Mouse (Mus musculus) liver, adult 2 months (tissue): ENCODE measurements around the gene Hoxb2. TPM values are rescaled to one million over a fixed set of nuclear protein-coding genes. Genes with fewer than 3 reads are reported as not detected.

ENCODE experiments used
- DNase-seq: peaks from one replicate; pipeline ENCODE4 v3.0.0-alpha.2; 2011; ENCODE audit warnings: low read depth, low spot score; ENCODE audit errors: extremely low read depth
- H3K27ac ChIP-seq: fragments of 200-500 bp; replicated peaks from 2 replicates; pipeline ENCODE4 v1.5.1; 2012; ENCODE audit warnings: low read depth, mild to moderate bottlenecking, control low read depth, inconsistent platforms, low read length; ENCODE audit not compliant: insufficient read depth
- H3K27me3 ChIP-seq: fragments of 200-500 bp; 2 replicates; pipeline ENCODE4 v1.6.1; 2012; ENCODE audit warnings: mild to moderate bottlenecking, moderate library complexity, low read length, inconsistent platforms; ENCODE audit not compliant: control insufficient read depth, insufficient read depth
- H3K36me3 ChIP-seq: fragments of 200-500 bp; 2 replicates; pipeline ENCODE4 v1.6.1; 2012; ENCODE audit warnings: low read length, inconsistent platforms; ENCODE audit not compliant: control insufficient read depth, insufficient read depth
- H3K4me1 ChIP-seq: fragments of 200-500 bp; 2 replicates; pipeline ENCODE4 v1.6.1; 2011; ENCODE audit warnings: low read length; ENCODE audit not compliant: control insufficient read depth, insufficient read depth
- H3K4me3 ChIP-seq: fragments of 200-500 bp; 2 replicates; pipeline ENCODE4 v1.5.1; 2011; ENCODE audit warnings: low read depth, mild to moderate bottlenecking, control low read depth, low read length, moderate library complexity; ENCODE audit not compliant: insufficient read depth
- H3K79me2 ChIP-seq: fragments of 200-500 bp; 2 replicates; pipeline ENCODE4 v1.6.1; 2012; ENCODE audit warnings: inconsistent platforms, mild to moderate bottlenecking, low read length, moderate library complexity; ENCODE audit not compliant: control insufficient read depth, insufficient read depth
- H3K9ac ChIP-seq: fragments of 200-500 bp; 2 replicates; pipeline ENCODE4 v1.6.1; 2012; ENCODE audit warnings: low read depth, mild to moderate bottlenecking, control low read depth, inconsistent platforms, low read length
- CTCF ChIP-seq: fragments of 200-500 bp; IDR thresholded peaks from 2 replicates; pipeline ENCODE4 v1.5.1; 2011; ENCODE audit warnings: low read depth, low read length, control low read depth
- POLR2A ChIP-seq: fragments of 200-500 bp; IDR thresholded peaks from 2 replicates; pipeline ENCODE4 v1.6.1; 2011; ENCODE audit warnings: low read length, control low read depth; ENCODE audit not compliant: insufficient read depth; ENCODE audit errors: extremely low read depth
- WGBS: fragments of 180-500 bp; shearing (Covaris S2); methylation state at CpG from one replicate; pipeline ENCODE4 v1.1.7; 2018; 5-methylcytosine and 5-hydroxymethylcytosine counted together
- polyA plus RNA-seq: library from polyadenylated mRNA; depleted of rRNA; stranded (reverse); fragments of >200 nt; gene quantifications from 2 replicates; pipeline ENCODE4 v1.2.3, GENCODE M21; 2012
- total RNA-seq: library from RNA; depleted of rRNA; stranded (reverse); fragments of >200 nt; gene quantifications from 2 replicates; pipeline ENCODE4 v1.2.3, GENCODE M21; 2014

Hoxb2 gene
- total and polyA plus RNA-seq, 2 experiments, result 0.46 to 1.3 TPM

DNA sequence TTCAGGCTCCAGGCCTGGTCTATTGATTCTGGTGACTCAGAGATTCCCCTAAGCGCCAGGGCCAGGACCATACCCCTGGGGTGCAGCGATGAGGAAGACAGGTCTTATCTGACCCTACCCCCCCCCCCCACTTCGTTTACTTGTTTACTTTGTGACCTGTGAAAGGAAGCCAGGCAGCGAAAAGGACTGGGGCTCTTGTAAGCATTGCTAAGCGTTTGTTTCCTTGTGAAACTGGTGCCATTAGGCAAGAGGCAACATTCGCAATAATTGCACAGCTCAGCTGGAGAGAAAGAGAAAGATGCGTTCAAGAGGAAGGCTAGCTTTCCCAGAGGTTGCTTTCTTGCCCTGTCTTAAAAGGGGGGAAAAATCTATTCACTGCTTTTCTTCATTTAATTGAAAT, 18.8 kb downstream of the Hoxb2 start:
- DNase-seq, result no peak
- no peak for TF ChIP-seq POLR2A
- TF ChIP-seq CTCF, result no peak
- H3K9ac ChIP-seq, result no peak overlapping the region
- H3K79me2 ChIP-seq, result no peaks in the 10 kb centered on the region
- peaks cover 19% of the 10 kb centered on the region for H3K27me3 ChIP-seq
- no peaks in the 10 kb centered on the region for H3K4me1 ChIP-seq
- 25% methylated on average over 7 of the region's 7 CpGs for WGBS
- H3K27ac ChIP-seq, result no peak overlapping the region
- no peak overlapping the region for H3K4me3 ChIP-seq
- H3K36me3 ChIP-seq, result no peaks in the 10 kb centered on the region

- Histone ChIP-seq H3K27me3 (peaks cover 11% of the 10 kb centered on the region), H3K4me1 (no peaks in the 10 kb centered on the region), H3K36me3 (no peaks in the 10 kb centered on the region), H3K9ac (no peak overlapping the region), H3K79me2 (no peaks in the 10 kb centered on the region), H3K27ac (no peak overlapping the region), H3K4me3 (no peak overlapping the region)
- WGBS, result 35% methylated on average over 3 of the region's 3 CpGs
- TF ChIP-seq CTCF, result no peak
- no peak for TF ChIP-seq POLR2A
- no peak for DNase-seq
Observed at GRCm38 (mm10) chr11:96371726-96372125, 21.4 kb downstream of the Hoxb2 start.

DNA sequence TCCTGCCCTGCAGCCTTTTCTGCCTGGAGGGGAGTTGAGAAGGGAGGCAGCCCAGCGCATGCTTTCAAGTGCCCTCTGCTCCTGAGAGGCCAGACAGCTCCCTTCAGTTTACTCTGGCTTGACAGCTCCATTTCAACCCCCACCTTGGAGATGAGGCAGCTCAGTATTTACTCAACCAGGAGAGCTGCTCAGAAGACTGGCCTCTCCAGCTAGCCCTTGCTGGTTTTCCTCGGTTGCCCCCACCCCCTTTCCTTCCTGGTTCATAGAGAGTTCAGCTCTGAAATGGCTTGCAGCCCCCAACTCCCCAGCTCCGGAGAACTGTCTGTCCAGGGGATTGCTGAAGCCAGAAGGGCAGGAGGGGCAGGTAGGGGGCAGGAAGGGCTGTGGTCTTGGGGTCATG, 22.2 kb downstream of the Hoxb2 start:
- Histone ChIP-seq H3K4me3 (no peak overlapping the region), H3K27me3 (peaks cover 9% of the 10 kb centered on the region; the same call in 1 of the 2 replicates), H3K79me2 (no peaks in the 10 kb centered on the region), H3K4me1 (no peaks in the 10 kb centered on the region), H3K27ac (no peak overlapping the region), H3K36me3 (no peaks in the 10 kb centered on the region), H3K9ac (no peak overlapping the region)
- no peak for DNase-seq
- TF ChIP-seq CTCF (no peak), POLR2A (no peak)
- 23% methylated on average over 3 of the region's 3 CpGs for WGBS

GRCm38 (mm10) chr11:96374810-96375209, 24.5 kb downstream of the Hoxb2 start:
- TF ChIP-seq CTCF (no peak), POLR2A (no peak)
- Histone ChIP-seq H3K27me3 (peaks cover 9% of the 10 kb centered on the region; the same call in 1 of the 2 replicates), H3K4me1 (no peaks in the 10 kb centered on the region), H3K27ac (no peak overlapping the region), H3K9ac (no peak overlapping the region), H3K36me3 (no peaks in the 10 kb centered on the region), H3K79me2 (no peaks in the 10 kb centered on the region), H3K4me3 (no peak overlapping the region)
- DNase-seq, result no peak
- 17% methylated on average over 7 of the region's 7 CpGs for WGBS

- H3K36me3 ChIP-seq, result no peaks in the 10 kb centered on the region
- no peak overlapping the region for H3K9ac ChIP-seq
- TF ChIP-seq POLR2A (no peak), CTCF (no peak)
- 73% methylated on average over 5 of the region's 5 CpGs for WGBS
- H3K4me3 ChIP-seq, result no peak overlapping the region
- no peaks in the 10 kb centered on the region for H3K79me2 ChIP-seq
- no peaks in the 10 kb centered on the region for H3K4me1 ChIP-seq
- no peaks in the 10 kb centered on the region; the same call in 1 of the 2 replicates for H3K27me3 ChIP-seq
- no peak overlapping the region for H3K27ac ChIP-seq
- no peak for DNase-seq
Observed at GRCm38 (mm10) chr11:96383381-96383780, 33.1 kb downstream of the Hoxb2 start.

DNA sequence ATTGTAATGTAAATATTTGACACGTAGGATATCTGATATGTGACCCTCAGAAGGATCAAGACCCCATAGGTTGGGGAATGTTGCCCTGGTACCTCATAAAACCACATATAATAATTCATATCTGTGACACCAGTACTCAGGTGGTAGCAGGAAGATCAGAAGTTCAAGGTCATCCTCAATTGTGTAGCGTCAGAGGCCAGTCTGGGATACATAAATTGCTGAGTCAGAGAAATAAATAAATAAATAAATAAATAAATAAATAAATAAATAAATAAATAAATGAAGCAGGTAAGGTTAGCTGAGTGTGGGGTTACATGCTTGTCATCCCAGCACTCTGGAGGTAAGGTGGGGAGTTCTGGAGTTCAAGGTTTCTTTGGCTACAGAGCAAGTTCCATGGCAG, 37.3 kb downstream of the Hoxb2 start:
- H3K79me2 ChIP-seq, result no peaks in the 10 kb centered on the region
- no peaks in the 10 kb centered on the region for H3K36me3 ChIP-seq
- TF ChIP-seq POLR2A (no peak), CTCF (no peak)
- no peak overlapping the region for H3K4me3 ChIP-seq
- no peak overlapping the region for H3K9ac ChIP-seq
- WGBS, result 79% methylated on average over 2 of the region's 2 CpGs
- DNase-seq, result no peak
- no peaks in the 10 kb centered on the region for H3K4me1 ChIP-seq
- peaks cover 3% of the 10 kb centered on the region; the same call in 1 of the 2 replicates for H3K27me3 ChIP-seq
- H3K27ac ChIP-seq, result no peak overlapping the region
